Mouse (Mus musculus): ENCODE measurements around the gene Fmr1nb. TPM values are rescaled to one million over a fixed set of nuclear protein-coding genes. Genes with fewer than 3 reads are reported as not detected.

Fmr1nb gene
- polyA plus RNA-seq (2012; rRNA removed), result 0.11 and 0.40 TPM in 2 replicates

GRCm38 (mm10) chrX:68761606-68762005, at the start of gene Fmr1nb:
Fmr1nb (plus strand) TSS chrX:68761839.

DNA sequence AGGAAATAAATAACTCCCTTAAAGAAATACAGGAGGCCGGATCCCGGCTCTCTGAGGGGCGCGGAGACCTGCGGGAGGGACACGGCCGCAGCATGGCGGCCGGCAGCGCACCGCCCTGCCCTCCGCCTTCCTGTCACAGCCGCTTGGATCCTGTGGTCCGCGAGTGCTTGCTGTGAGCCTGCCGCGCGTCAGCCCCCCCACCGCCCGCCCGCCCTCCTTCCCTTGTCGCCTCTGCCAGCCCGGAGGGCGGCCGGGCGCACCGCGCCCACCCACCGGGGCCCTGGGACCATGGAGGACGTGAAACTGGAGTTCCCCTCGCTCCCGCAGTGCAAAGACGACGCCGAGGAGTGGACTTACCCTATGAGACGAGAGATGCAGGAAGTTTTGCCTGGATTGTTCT, 59.4 kb downstream of the Fmr1nb start, which contains the start of gene Gm14698:
Gene Gm14698 (plus strand): TSS at position 35 of the 400 bp plus-strand sequence.

Other genes with a start within 250 kb of the Fmr1nb start
- gene Fmr1, start 83.3 kb upstream of the Fmr1nb start, polyA plus RNA-seq (2012; rRNA removed), result 71.4 and 118 TPM in 2 replicates
- 0.32 and 0.56 TPM in 2 replicates for gene Gm14698, start 59.3 kb downstream of the Fmr1nb start, polyA plus RNA-seq (2012; rRNA removed)
- gene Gm6812, start 131.2 kb downstream of the Fmr1nb start, polyA plus RNA-seq (2012; rRNA removed), result not detected in 2 replicates